Mouse (Mus musculus) erythroblast, embryonic 14.5 days (primary cell): Measurements from ENCODE around the gene Stard13. TPM values are rescaled to one million over a fixed set of nuclear protein-coding genes. Genes with fewer than 3 reads are reported as not detected.

Experiments
- H3K27me3 ChIP-seq: 2 replicates; pipeline ENCODE4 v1.6.1; 2012; ENCODE audit warnings: inconsistent platforms; ENCODE audit not compliant: control insufficient read depth
- H3K36me3 ChIP-seq: 2 replicates; pipeline ENCODE4 v1.6.1; 2012; ENCODE audit warnings: mild to moderate bottlenecking, inconsistent platforms; ENCODE audit not compliant: control insufficient read depth
- H3K4me1 ChIP-seq: 2 replicates; pipeline ENCODE4 v1.6.1; 2012; ENCODE audit warnings: inconsistent platforms; ENCODE audit not compliant: control insufficient read depth
- H3K4me3 ChIP-seq: replicated peaks from 2 replicates; pipeline ENCODE3; 2012; ENCODE audit warnings: moderate library complexity, mild to moderate bottlenecking, inconsistent platforms
- H3K9me3 ChIP-seq: 2 replicates; pipeline ENCODE4 v1.6.1; 2012; ENCODE audit warnings: low read length, inconsistent platforms, mixed read lengths; ENCODE audit not compliant: control insufficient read depth
- GATA1 ChIP-seq: IDR thresholded peaks from 2 replicates; pipeline ENCODE4 v1.6.1; 2012; ENCODE audit warnings: low read length, inconsistent platforms, mixed read lengths
- TAL1 ChIP-seq: IDR thresholded peaks from 3 replicates; pipeline ENCODE4 v1.6.1; 2012; ENCODE audit warnings: low read length, inconsistent platforms, mixed read lengths
- polyA plus RNA-seq: library from polyadenylated mRNA; stranded (reverse); fragments of >175 nt; gene quantifications from 2 replicates; pipeline ENCODE4 v1.2.3, GENCODE M21; 2012

Stard13 gene
- polyA plus RNA-seq, 1 experiment = 0.07 TPM

DNA sequence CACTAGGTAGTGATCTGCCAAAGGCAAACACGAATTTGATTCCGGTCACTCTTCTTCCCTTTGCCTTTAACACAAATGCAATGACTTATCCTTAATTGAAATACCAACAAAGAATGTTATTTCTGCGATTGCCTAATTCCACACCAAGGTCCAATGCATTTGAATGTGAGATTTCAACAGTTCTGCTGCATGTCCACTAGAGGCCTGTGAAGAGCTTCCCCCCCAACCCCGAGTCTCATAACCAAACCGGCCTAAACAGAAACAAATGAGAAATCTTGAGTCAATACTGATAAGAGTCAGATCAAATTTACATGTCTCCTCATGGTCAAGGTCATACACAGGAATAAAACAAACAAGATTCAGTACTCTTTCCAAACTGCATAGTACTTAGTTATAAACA lies 91.4 kb downstream of the Stard13 start:
- Histone ChIP-seq H3K27me3 (no peaks in the 10 kb centered on the region), H3K4me1 (no peaks in the 10 kb centered on the region), H3K36me3 (no peaks in the 10 kb centered on the region), H3K9me3 (no peaks in the 10 kb centered on the region), H3K4me3 (no peak overlapping the region)
- TF ChIP-seq TAL1 = no peak
- no peak for TF ChIP-seq GATA1

DNA sequence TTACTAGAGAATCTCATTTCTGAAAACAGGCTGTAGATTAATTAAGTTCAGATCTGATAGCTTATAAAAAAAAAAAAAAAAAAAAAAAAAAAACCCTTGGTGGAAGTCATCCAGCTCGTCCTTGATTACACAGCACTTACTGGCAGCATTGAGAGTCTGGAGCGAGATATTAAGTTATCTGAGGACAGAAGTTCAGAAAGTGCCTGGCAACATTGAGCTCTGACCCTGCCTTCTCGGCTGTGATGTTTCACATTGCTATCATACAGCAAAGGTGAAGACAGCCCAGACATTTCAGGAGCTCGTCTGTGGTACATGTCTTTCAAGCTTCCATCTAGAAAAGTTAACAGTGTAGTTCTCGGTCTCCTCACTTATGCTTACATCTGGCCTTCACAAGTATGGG lies 95.7 kb downstream of the Stard13 start:
- Histone ChIP-seq H3K27me3 (no peaks in the 10 kb centered on the region), H3K4me3 (no peak overlapping the region), H3K4me1 (peaks cover 9% of the 10 kb centered on the region), H3K9me3 (no peaks in the 10 kb centered on the region), H3K36me3 (no peaks in the 10 kb centered on the region)
- TF ChIP-seq TAL1 (no peak), GATA1 (no peak)

DNA sequence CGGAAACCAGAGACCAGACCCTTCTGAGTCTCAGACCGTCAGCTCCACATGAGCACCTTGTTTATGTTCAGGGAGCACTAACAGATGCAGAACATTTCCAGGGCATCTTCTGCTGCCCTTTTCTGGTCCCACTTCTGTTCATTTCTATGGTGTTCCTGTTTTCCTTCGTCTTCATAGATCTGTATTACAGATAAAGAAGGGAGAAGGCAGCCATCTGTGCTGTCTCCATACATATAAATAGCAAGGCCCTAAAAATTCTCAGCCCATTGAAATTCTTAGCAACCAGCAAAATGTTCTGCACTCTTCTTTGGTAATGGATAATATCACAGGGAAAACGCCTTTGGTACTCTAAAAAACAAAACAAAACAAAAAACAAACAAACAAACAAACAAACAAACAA lies 96.3 kb downstream of the Stard13 start:
- H3K36me3 ChIP-seq = no peaks in the 10 kb centered on the region
- H3K4me1 ChIP-seq = peaks cover 9% of the 10 kb centered on the region
- H3K9me3 ChIP-seq = no peaks in the 10 kb centered on the region
- no peaks in the 10 kb centered on the region for H3K27me3 ChIP-seq
- no peak for TF ChIP-seq TAL1
- TF ChIP-seq GATA1 = no peak
- H3K4me3 ChIP-seq = no peak overlapping the region

DNA sequence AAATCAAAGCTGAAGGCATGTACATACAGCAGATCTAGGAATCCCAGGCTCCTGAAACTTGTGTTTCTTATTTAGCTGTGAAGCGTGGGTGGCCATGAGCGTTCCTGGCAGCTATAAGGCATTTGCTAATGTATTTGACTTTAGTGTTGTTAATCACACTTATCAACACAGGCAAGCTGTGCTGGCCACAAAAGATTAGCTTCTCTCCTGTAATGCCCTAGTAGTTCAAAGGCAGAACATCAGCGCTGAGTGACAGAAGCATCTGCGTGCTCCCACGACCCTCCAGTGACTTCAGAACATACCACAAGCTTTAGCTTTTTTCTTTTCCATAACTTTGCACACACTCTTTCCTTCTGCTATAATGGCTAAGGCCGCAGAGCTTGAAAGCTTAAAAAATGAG lies 97.7 kb downstream of the Stard13 start:
- Histone ChIP-seq H3K27me3 (no peaks in the 10 kb centered on the region), H3K9me3 (no peaks in the 10 kb centered on the region), H3K4me3 (no peak overlapping the region), H3K36me3 (no peaks in the 10 kb centered on the region), H3K4me1 (peaks cover 9% of the 10 kb centered on the region)
- TF ChIP-seq TAL1 = 0 out of 3 replicates have a peak, but pooled peaks have one; percentile 14
- no peak for TF ChIP-seq GATA1

DNA sequence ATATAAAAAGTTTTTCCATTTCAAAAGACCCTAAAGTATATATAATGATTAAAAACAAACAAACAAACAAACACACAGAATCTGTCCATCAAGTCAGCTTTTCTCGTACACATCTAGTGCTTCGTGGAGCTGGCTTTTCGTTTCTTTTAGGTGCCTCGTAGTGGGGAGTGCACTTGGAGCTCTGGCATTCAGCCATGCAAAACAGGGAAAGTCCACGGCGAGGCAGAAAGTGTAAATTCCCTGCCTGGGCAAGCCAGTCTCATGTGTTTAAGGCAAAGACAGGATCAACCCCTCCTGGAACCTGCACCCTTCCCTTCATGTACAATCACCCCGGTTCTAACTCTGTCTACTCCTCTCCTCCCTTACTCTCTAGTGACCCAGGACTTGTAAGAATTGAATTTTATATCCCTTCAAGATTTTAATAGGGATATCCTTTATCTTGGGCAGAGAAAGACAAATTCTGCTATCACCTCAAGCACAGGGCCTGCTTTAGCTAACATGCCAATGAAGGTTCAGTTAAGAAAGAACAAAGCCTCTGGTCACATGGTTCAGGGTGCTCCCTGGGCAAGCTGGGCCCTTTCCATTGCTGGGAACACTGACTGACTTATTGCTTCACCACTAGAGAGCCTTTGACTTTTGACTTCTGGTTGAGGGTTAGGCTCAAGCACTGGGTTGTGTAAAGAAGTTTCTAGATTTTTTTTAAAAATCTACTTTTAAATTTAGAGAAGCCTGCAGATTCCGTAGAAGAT lies 98.4 kb downstream of the Stard13 start:
- TF ChIP-seq GATA1 = no peak
- TF ChIP-seq TAL1 = no peak
- no peaks in the 10 kb centered on the region for H3K27me3 ChIP-seq
- no peak overlapping the region for H3K4me3 ChIP-seq
- H3K9me3 ChIP-seq = no peaks in the 10 kb centered on the region
- no peaks in the 10 kb centered on the region for H3K36me3 ChIP-seq
- H3K4me1 ChIP-seq = peaks cover 9% of the 10 kb centered on the region

DNA sequence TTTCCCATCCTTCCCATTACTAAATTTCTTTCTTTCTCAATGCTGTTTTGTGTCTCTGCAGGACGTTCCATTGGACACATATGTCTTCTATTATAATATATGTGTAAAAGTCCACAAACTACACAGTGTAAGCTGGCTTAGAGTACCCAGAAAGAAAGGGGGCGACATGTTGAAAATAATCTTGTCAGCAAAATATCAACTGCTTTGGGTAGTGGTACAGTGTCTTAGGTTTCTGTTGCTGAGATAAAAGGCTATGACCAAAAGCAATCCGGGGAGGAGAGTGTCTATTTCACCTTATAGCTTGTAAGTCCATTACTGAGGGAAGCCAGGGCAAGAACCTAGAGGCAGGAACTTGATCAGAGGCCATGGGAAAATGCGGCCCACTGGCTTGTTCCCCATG lies 99.4 kb downstream of the Stard13 start:
- H3K4me1 ChIP-seq = peaks cover 9% of the 10 kb centered on the region
- TF ChIP-seq TAL1 (no peak), GATA1 (no peak)
- H3K27me3 ChIP-seq = no peaks in the 10 kb centered on the region
- no peaks in the 10 kb centered on the region for H3K9me3 ChIP-seq
- H3K4me3 ChIP-seq = no peak overlapping the region
- H3K36me3 ChIP-seq = no peaks in the 10 kb centered on the region

DNA sequence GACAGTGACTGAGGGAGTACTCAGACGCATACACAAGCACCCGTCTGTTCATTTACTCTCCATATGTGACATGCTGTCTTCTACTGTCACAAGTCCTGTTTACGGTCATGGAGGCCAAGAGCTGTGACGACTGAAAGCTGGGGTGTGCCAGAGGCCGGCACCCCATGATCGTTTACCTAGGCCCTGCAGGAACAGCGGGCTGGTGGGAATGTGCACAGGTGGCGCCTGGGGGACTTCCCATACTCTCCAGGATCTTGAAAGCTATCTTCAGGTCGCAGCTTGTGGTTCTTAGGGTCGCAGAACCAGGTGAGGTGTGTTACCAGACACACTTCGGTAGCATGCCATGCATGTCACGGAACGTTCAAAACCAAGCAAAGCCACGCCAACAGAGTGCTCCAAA lies 99.9 kb downstream of the Stard13 start:
- no peaks in the 10 kb centered on the region for H3K36me3 ChIP-seq
- peaks cover 9% of the 10 kb centered on the region for H3K4me1 ChIP-seq
- no peak overlapping the region for H3K4me3 ChIP-seq
- H3K9me3 ChIP-seq = no peaks in the 10 kb centered on the region
- H3K27me3 ChIP-seq = no peaks in the 10 kb centered on the region
- no peak for TF ChIP-seq GATA1
- no peak for TF ChIP-seq TAL1

DNA sequence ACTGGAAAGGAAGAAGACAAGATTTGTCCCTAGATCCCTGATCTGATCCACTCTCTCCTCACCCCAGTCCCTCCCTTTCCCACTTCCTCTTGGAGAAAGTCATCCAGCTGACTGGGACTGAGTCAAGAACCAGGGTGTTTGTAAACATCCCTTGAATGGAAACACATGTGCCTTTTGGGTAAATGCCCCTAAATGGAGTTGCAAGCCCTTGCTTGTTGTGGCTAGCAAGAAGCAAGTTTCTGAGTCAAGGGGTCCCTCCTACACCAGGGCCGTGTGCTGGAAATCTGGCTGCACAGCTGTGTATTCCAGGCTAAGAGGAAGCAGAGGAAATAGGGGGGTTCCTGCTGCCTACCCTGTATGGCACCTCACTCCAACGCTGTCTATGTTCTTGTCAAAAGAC lies 103.9 kb downstream of the Stard13 start:
- H3K4me3 ChIP-seq = no peak overlapping the region
- H3K36me3 ChIP-seq = no peaks in the 10 kb centered on the region
- no peak for TF ChIP-seq TAL1
- no peak for TF ChIP-seq GATA1
- H3K4me1 ChIP-seq = no peaks in the 10 kb centered on the region
- H3K9me3 ChIP-seq = no peaks in the 10 kb centered on the region
- no peaks in the 10 kb centered on the region for H3K27me3 ChIP-seq

DNA sequence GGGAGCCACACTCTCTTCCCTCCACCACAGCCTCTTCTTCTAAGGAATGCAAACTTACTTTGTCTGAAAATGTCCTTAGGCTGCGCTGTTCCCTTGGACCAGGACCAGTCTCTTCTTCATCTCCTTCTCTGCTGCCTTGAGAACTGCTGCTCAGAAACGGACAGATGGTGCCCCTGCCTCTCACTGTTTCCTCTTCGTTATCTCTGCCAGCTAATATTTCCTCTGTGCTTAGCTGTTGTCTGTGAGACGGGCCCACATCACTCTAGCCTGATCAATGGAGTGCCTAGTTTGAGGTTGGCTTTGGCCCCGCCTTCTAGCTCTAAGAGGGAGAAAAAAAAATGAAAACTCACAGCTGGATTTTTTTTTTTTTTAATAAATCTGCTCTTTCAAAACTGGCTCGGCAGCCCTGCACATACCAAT lies 106.3 kb downstream of the Stard13 start:
- Histone ChIP-seq H3K27me3 (no peaks in the 10 kb centered on the region), H3K9me3 (no peaks in the 10 kb centered on the region), H3K36me3 (no peaks in the 10 kb centered on the region), H3K4me3 (no peak overlapping the region), H3K4me1 (no peaks in the 10 kb centered on the region)
- no peak for TF ChIP-seq TAL1
- no peak for TF ChIP-seq GATA1

DNA sequence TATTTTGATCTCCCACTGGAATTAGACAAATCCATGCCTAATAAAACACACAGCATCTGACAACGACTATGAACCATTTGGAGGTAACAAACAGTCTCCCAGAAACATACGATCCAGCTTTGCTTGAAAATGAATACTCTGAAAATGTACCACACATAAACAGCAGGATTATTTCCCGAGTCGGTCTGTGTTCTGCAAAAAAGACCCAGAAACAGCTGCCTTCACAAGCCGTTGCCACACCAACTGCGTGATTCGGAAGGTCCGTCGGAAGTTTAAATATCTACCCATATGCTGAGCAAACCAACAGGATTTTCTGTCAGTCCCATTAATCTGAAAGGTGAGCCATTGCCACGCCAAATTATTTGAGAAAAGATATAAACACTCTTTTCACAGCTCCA lies 107.0 kb downstream of the Stard13 start:
- H3K36me3 ChIP-seq = no peaks in the 10 kb centered on the region
- no peaks in the 10 kb centered on the region for H3K27me3 ChIP-seq
- no peaks in the 10 kb centered on the region for H3K4me1 ChIP-seq
- H3K9me3 ChIP-seq = no peaks in the 10 kb centered on the region
- TF ChIP-seq TAL1 (no peak), GATA1 (no peak)
- no peak overlapping the region for H3K4me3 ChIP-seq
